Mouse (Mus musculus): Measurements from ENCODE around the gene Stradb. TPM values are rescaled to one million over a fixed set of nuclear protein-coding genes. Genes with fewer than 3 reads are reported as not detected.

The Stradb gene
- polyA plus RNA-seq, 1 experiment from 2014 or later = 85.4 TPM

GRCm38 (mm10) chr1:58967534-58967933 lies 5.8 kb upstream of the Stradb start:
- Histone ChIP-seq H3K27ac (no peak overlapping the region), H3K4me2 (no peak overlapping the region), H3K27me3 (no peaks in the 10 kb centered on the region), H3K4me3 (no peak overlapping the region), H3K9ac (no peak overlapping the region), H3K36me3 (no peaks in the 10 kb centered on the region), H3K9me3 (no peaks in the 10 kb centered on the region), H3K4me1 (replicated peaks) (peaks cover 37% of the 10 kb centered on the region)
- 62% methylated on average over 4 of the region's 4 CpGs for WGBS
- no peak for ATAC-seq (ENCODE audit: low FRiP score)

GRCm38 (mm10) chr1:58970054-58970453 lies 3.3 kb upstream of the Stradb start:
- Histone ChIP-seq H3K36me3 (no peaks in the 10 kb centered on the region), H3K9me3 (no peaks in the 10 kb centered on the region), H3K4me3 (no peak overlapping the region), H3K4me1 (replicated peaks) (peaks cover 47% of the 10 kb centered on the region), H3K4me2 (no peak overlapping the region), H3K27ac (no peak overlapping the region), H3K9ac (no peak overlapping the region), H3K27me3 (no peaks in the 10 kb centered on the region)
- ATAC-seq (ENCODE audit: low FRiP score) = no peak
- WGBS = 82% methylated on average over 5 of the region's 5 CpGs

DNA sequence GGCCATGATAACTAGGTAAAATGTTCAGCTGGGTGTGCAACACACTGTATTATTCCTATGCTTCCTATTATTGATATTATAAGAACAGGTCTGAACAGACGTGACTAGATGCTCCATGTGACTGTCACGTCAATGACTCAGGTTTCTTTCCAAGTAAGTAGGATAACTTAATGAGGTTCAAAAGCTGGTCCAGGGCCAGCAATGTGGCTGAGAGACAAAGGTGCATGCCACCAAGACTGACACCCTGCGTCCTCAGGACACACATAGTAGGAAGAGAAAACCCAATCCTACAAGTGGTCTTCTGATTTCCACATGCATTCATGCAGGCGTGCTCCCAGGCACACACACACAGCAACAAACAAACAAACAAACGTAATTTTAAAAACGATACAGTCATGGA lies 2.2 kb upstream of the Stradb start:
- WGBS = 89% methylated on average over 6 of the region's 6 CpGs
- Histone ChIP-seq H3K4me3 (no peak overlapping the region), H3K4me2 (peak overlapping the region; percentile 68), H3K27me3 (no peaks in the 10 kb centered on the region), H3K36me3 (no peaks in the 10 kb centered on the region), H3K9ac (no peak overlapping the region), H3K27ac (no peak overlapping the region), H3K4me1 (replicated peaks) (peaks cover 54% of the 10 kb centered on the region), H3K9me3 (no peaks in the 10 kb centered on the region)
- no peak for ATAC-seq (ENCODE audit: low FRiP score)

DNA sequence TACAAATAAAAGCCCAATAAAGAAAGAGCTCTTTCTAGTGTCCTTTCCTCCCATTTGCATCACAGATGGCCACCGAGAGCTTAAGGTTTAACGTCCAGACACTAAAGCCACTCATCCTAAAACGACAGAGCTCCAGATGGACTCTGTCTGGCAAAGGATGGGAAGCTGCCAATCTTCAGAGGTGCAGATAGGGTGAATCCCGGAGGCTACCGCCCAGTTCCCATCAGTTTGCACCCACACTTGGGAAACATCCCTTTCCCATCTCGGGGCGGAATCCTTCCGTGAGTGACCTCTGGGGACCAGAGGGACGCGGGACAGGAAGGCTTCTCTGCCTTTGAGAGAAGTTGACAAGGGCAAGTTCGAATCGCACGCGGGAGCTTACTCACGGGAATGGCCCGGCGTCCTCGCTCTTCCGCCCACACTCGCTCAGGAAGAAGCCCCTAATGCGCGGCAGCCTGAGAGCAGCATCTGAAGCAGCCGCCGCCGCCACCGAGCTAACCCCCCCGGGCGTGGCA lies 414 bp upstream of the Stradb start:
- WGBS = under 1% methylated on average over 28 of the region's 28 CpGs
- no peaks in the 10 kb centered on the region for H3K9me3 ChIP-seq
- peak overlapping the region; percentile 86 for H3K9ac ChIP-seq
- peaks cover 54% of the 10 kb centered on the region for H3K4me1 ChIP-seq (replicated peaks)
- H3K4me3 ChIP-seq = peak overlapping the region; percentile 78
- peaks cover 5% of the 10 kb centered on the region for H3K36me3 ChIP-seq
- ATAC-seq (ENCODE audit: low FRiP score) = no peak; the same call in 1 of the 2 replicates
- H3K27me3 ChIP-seq = no peaks in the 10 kb centered on the region
- H3K4me2 ChIP-seq = peak overlapping the region; percentile 68
- H3K27ac ChIP-seq = peak overlapping the region; percentile 93

GRCm38 (mm10) chr1:58982276-58982675 lies 9.0 kb downstream of the Stradb start:
- Histone ChIP-seq H3K27me3 (no peaks in the 10 kb centered on the region), H3K4me1 (replicated peaks) (no peaks in the 10 kb centered on the region), H3K36me3 (peaks cover 71% of the 10 kb centered on the region), H3K9ac (no peak overlapping the region), H3K4me2 (no peak overlapping the region), H3K27ac (no peak overlapping the region), H3K9me3 (no peaks in the 10 kb centered on the region), H3K4me3 (no peak overlapping the region)
- 87% methylated on average over 3 of the region's 3 CpGs for WGBS
- no peak for ATAC-seq (ENCODE audit: low FRiP score)

GRCm38 (mm10) chr1:58984586-58984985 lies 11.3 kb downstream of the Stradb start:
- Histone ChIP-seq H3K4me3 (no peak overlapping the region), H3K27ac (no peak overlapping the region), H3K27me3 (no peaks in the 10 kb centered on the region), H3K9me3 (no peaks in the 10 kb centered on the region), H3K4me2 (no peak overlapping the region), H3K36me3 (peaks cover 75% of the 10 kb centered on the region), H3K4me1 (replicated peaks) (no peaks in the 10 kb centered on the region), H3K9ac (no peak overlapping the region)
- 86% methylated on average over 5 of the region's 5 CpGs for WGBS
- no peak for ATAC-seq (ENCODE audit: low FRiP score)

GRCm38 (mm10) chr1:58993144-58993543 lies 19.8 kb downstream of the Stradb start:
- 90% methylated on average over 7 of the region's 7 CpGs for WGBS
- peaks cover 57% of the 10 kb centered on the region for H3K36me3 ChIP-seq
- no peak for ATAC-seq (ENCODE audit: low FRiP score)

GRCm38 (mm10) chr1:58993723-58994122 lies 20.4 kb downstream of the Stradb start:
- WGBS = 30% methylated on average over 1 of the region's 1 CpGs
- H3K9me3 ChIP-seq = no peaks in the 10 kb centered on the region
- H3K4me1 ChIP-seq (replicated peaks) = no peaks in the 10 kb centered on the region
- no peak overlapping the region for H3K4me3 ChIP-seq
- ATAC-seq (ENCODE audit: low FRiP score) = no peak
- no peak overlapping the region for H3K9ac ChIP-seq
- no peak overlapping the region for H3K27ac ChIP-seq
- H3K4me2 ChIP-seq = no peak overlapping the region
- peaks cover 52% of the 10 kb centered on the region for H3K36me3 ChIP-seq
- H3K27me3 ChIP-seq = no peaks in the 10 kb centered on the region

More at GRCm38 (mm10) chr1:58993144-58993543, 19.8 kb downstream of the Stradb start:
- no peak overlapping the region for H3K4me2 ChIP-seq
- no peaks in the 10 kb centered on the region for H3K27me3 ChIP-seq
- H3K4me1 ChIP-seq (replicated peaks) = no peaks in the 10 kb centered on the region
- H3K27ac ChIP-seq = no peak overlapping the region
- H3K9me3 ChIP-seq = no peaks in the 10 kb centered on the region
- no peak overlapping the region for H3K4me3 ChIP-seq
- no peak overlapping the region for H3K9ac ChIP-seq

GRCm38 (mm10) chr1:58995313-58995712 lies 22.0 kb downstream of the Stradb start:
- 89% methylated on average over 5 of the region's 5 CpGs for WGBS
- H3K9ac ChIP-seq = no peak overlapping the region
- no peaks in the 10 kb centered on the region for H3K9me3 ChIP-seq
- H3K27ac ChIP-seq = no peak overlapping the region
- H3K36me3 ChIP-seq = peaks cover 46% of the 10 kb centered on the region
- H3K27me3 ChIP-seq = no peaks in the 10 kb centered on the region
- H3K4me2 ChIP-seq = no peak overlapping the region
- ATAC-seq (ENCODE audit: low FRiP score) = no peak
- H3K4me1 ChIP-seq (replicated peaks) = no peaks in the 10 kb centered on the region
- H3K4me3 ChIP-seq = no peak overlapping the region

DNA sequence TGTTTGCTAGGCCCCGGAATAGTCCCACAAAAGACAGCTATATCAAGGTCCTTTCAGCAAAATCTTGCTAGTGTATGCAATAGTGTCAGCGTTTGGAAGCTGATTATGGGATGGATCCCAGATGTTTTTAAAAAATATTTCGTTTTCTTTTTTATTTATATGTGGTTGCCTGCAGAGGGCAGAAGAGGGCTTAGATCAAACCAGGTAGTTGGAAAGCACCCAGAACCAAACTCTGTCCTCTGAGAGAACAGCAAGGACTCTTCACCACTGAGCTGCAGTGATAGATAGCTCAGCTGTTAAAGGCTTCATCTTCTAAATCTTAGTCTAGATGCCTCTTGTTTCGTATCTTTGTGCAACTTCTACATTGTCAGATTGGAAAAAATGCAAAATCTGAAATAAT lies 35.9 kb downstream of the Stradb start:
- 42% methylated on average over 4 of the region's 4 CpGs for WGBS
- H3K9ac ChIP-seq = no peak overlapping the region

GRCm38 (mm10) chr1:59021556-59021955 lies 48.2 kb downstream of the Stradb start:
- ATAC-seq (ENCODE audit: low FRiP score) = no peak

More for the DNA sequence above, 35.9 kb downstream of the Stradb start:
- no peak overlapping the region for H3K27ac ChIP-seq
- H3K4me1 ChIP-seq (replicated peaks) = no peaks in the 10 kb centered on the region
- ATAC-seq (ENCODE audit: low FRiP score) = no peak
- no peak overlapping the region for H3K4me3 ChIP-seq
- no peaks in the 10 kb centered on the region for H3K27me3 ChIP-seq
- no peaks in the 10 kb centered on the region for H3K36me3 ChIP-seq
- no peaks in the 10 kb centered on the region for H3K9me3 ChIP-seq
- H3K4me2 ChIP-seq = no peak overlapping the region

GRCm38 (mm10) chr1:59037723-59038122 lies 64.4 kb downstream of the Stradb start:
- Histone ChIP-seq H3K4me2 (no peak overlapping the region), H3K4me3 (no peak overlapping the region), H3K36me3 (no peaks in the 10 kb centered on the region), H3K4me1 (replicated peaks) (no peaks in the 10 kb centered on the region), H3K9ac (no peak overlapping the region), H3K27me3 (no peaks in the 10 kb centered on the region), H3K27ac (no peak overlapping the region), H3K9me3 (no peaks in the 10 kb centered on the region)
- WGBS = 71% methylated on average over 5 of the region's 5 CpGs
- ATAC-seq (ENCODE audit: low FRiP score) = no peak

More at GRCm38 (mm10) chr1:59021556-59021955, 48.2 kb downstream of the Stradb start:
- Histone ChIP-seq H3K4me1 (replicated peaks) (no peaks in the 10 kb centered on the region), H3K27me3 (no peaks in the 10 kb centered on the region), H3K9ac (no peak overlapping the region), H3K27ac (no peak overlapping the region), H3K36me3 (no peaks in the 10 kb centered on the region), H3K4me2 (no peak overlapping the region), H3K9me3 (no peaks in the 10 kb centered on the region), H3K4me3 (no peak overlapping the region)
- 82% methylated on average over 3 of the region's 3 CpGs for WGBS

Data from hindbrain, embryonic 13.5 days (tissue).